Mouse (Mus musculus) embryonic facial prominence, embryonic 15.5 days (tissue): ENCODE data around the gene Ablim2. TPM values are rescaled to one million over a fixed set of nuclear protein-coding genes. Genes with fewer than 3 reads are reported as not detected.

Experiments
- polyA plus RNA-seq: library from polyadenylated mRNA; unstranded; fragments of >200 nt; fragmentation: Nextera tagmentation; extraction: Ambion mirVana; gene quantifications from 2 replicates; pipeline ENCODE4 v1.2.1, GENCODE M21; 2015

Ablim2 gene
- polyA plus RNA-seq, 1 experiment from 2014 or later, result 4.7 TPM

Other genes starting within 250 kb of the Ablim2 start
- gene Cpz, start 232.2 kb upstream of the Ablim2 start, polyA plus RNA-seq, result 18.4 and 21.5 TPM in 2 replicates
- 8.4 and 9.0 TPM in 2 replicates for gene Trmt44, start 182.8 kb upstream of the Ablim2 start, polyA plus RNA-seq
- 13.7 and 14.1 TPM in 2 replicates for gene Acox3, start 174.8 kb upstream of the Ablim2 start, polyA plus RNA-seq
- 31.3 and 33.0 TPM in 2 replicates for gene Htra3, start 78.1 kb upstream of the Ablim2 start, polyA plus RNA-seq
- 5.0 and 7.0 TPM in 2 replicates for gene Sh3tc1, start 17.9 kb upstream of the Ablim2 start, polyA plus RNA-seq
- gene Afap1, start 135.4 kb downstream of the Ablim2 start, polyA plus RNA-seq, result 24.6 and 25.6 TPM in 2 replicates